Mouse (Mus musculus) kidney, postnatal 0 days (tissue): ENCODE measurements around the gene Col4a2. TPM values are rescaled to one million over a fixed set of nuclear protein-coding genes. Genes with fewer than 3 reads are reported as not detected.

ENCODE experiments used
- ATAC-seq: fragments of 200-750 bp; cut with Nextera tagmentation; replicated peaks from 2 replicates; pipeline ENCODE4 v1.8.0; 2017; ENCODE audit warnings: low read depth, moderate number of reproducible peaks, moderate TSS enrichment, moderate library complexity; ENCODE audit not compliant: low FRiP score
- DNase-seq: peaks from one replicate; pipeline ENCODE4 v3.0.0-alpha.2; 2016; ENCODE audit warnings: low spot score
- H3K27ac ChIP-seq: fragments of 300-500 bp; sonication (generic); 2 replicates; pipeline ENCODE4 v1.5.1; 2014; ENCODE audit warnings: mild to moderate bottlenecking
- H3K27me3 ChIP-seq: fragments of 300-500 bp; sonication (generic); 2 replicates; pipeline ENCODE4 v1.6.1; 2014; ENCODE audit warnings: low read length, mixed read lengths; ENCODE audit not compliant: insufficient read depth
- H3K36me3 ChIP-seq: fragments of 300-500 bp; sonication (generic); 2 replicates; pipeline ENCODE4 v1.6.1; 2014; ENCODE audit warnings: low read length, mixed read lengths; ENCODE audit not compliant: insufficient read depth
- H3K4me1 ChIP-seq: fragments of 300-500 bp; sonication (generic); replicated peaks from 2 replicates; pipeline ENCODE4 v1.6.1; 2014; ENCODE audit warnings: antibody characterized with exemption, low read length, mixed read lengths; ENCODE audit not compliant: insufficient read depth
- H3K4me2 ChIP-seq: fragments of 300-500 bp; sonication (generic); 2 replicates; pipeline ENCODE4 v1.6.1; 2014; ENCODE audit warnings: mild to moderate bottlenecking, low read length, moderate library complexity, mixed read lengths
- H3K4me3 ChIP-seq: fragments of 300-500 bp; sonication (generic); replicated peaks from 2 replicates; pipeline ENCODE4 v1.5.1; 2014; ENCODE audit warnings: low read depth, low read length
- H3K9ac ChIP-seq: fragments of 300-500 bp; sonication (generic); 2 replicates; pipeline ENCODE4 v1.6.1; 2014; ENCODE audit warnings: low read depth, low read length
- H3K9me3 ChIP-seq: fragments of 300-500 bp; sonication (generic); replicated peaks from 2 replicates; pipeline ENCODE4 v1.6.1; 2016; ENCODE audit warnings: low read length, inconsistent platforms, mixed read lengths
- CTCF ChIP-seq: IDR thresholded peaks from 2 replicates; pipeline ENCODE4 v1.5.1; 2016; ENCODE audit warnings: antibody characterized with exemption, low read depth, mild to moderate bottlenecking, moderate library complexity
- WGBS: fragments of 180-500 bp; shearing (Covaris S2); extraction: QIAGEN DNeasy Blood & Tissue Kit; methylation state at CpG from one replicate; pipeline ENCODE4 v1.1.7; 2014; 5-methylcytosine and 5-hydroxymethylcytosine counted together
- polyA plus RNA-seq: library from polyadenylated mRNA; unstranded; fragments of >200 nt; fragmentation: Nextera tagmentation; extraction: Ambion mirVana; gene quantifications from 2 replicates; pipeline ENCODE4 v1.2.1, GENCODE M21; 2015

Col4a2 gene
- polyA plus RNA-seq, 1 experiment from 2014 or later: 140 TPM

DNA sequence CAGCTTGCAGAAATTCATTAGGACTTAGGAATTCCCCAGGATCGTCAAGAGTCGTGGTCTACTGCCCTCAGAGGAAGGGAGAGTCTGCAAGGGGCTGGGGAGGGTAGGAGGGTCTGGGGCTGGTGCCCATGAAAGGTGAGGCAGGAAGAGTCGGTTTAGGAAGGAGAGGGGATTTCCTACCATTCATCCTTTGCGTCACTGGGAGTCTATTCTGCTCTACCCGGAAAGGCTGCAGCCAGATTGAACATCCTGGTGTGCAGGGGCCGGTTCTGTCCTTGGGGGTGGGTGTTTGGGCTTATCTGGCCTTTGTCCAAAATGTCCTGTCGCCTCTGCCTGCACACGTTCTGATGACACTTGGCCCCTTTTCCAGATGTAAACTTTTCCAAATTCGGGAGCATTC lies 82.2 kb downstream of the Col4a2 start:
- ATAC-seq: no peak
- Histone ChIP-seq H3K4me3 (no peak overlapping the region), H3K9me3 (no peaks in the 10 kb centered on the region), H3K27me3 (no peaks in the 10 kb centered on the region), H3K4me1 (peaks cover 17% of the 10 kb centered on the region), H3K4me2 (no peak overlapping the region), H3K27ac (peak overlapping the region; percentile 40; the same call in 1 of the 2 replicates), H3K9ac (no peak overlapping the region), H3K36me3 (peaks cover 10% of the 10 kb centered on the region; the same call in 1 of the 2 replicates)
- peak; percentile 51 for DNase-seq
- WGBS: 40% methylated on average over 9 of the region's 9 CpGs
- no peak for TF ChIP-seq CTCF

GRCm38 (mm10) chr8:11395601-11396000 lies 83.0 kb downstream of the Col4a2 start:
- peaks cover 24% of the 10 kb centered on the region for H3K4me1 ChIP-seq
- no peak overlapping the region for H3K4me3 ChIP-seq
- H3K27me3 ChIP-seq: no peaks in the 10 kb centered on the region
- TF ChIP-seq CTCF: no peak
- no peaks in the 10 kb centered on the region for H3K9me3 ChIP-seq
- H3K27ac ChIP-seq: 0 out of 2 replicates have a peak overlapping the region, but pooled peaks have one; percentile 9
- WGBS: 60% methylated on average over 10 of the region's 10 CpGs
- H3K36me3 ChIP-seq: peaks cover 7% of the 10 kb centered on the region; the same call in 1 of the 2 replicates
- ATAC-seq: no peak
- no peak overlapping the region for H3K9ac ChIP-seq
- no peak for DNase-seq
- no peak overlapping the region for H3K4me2 ChIP-seq

DNA sequence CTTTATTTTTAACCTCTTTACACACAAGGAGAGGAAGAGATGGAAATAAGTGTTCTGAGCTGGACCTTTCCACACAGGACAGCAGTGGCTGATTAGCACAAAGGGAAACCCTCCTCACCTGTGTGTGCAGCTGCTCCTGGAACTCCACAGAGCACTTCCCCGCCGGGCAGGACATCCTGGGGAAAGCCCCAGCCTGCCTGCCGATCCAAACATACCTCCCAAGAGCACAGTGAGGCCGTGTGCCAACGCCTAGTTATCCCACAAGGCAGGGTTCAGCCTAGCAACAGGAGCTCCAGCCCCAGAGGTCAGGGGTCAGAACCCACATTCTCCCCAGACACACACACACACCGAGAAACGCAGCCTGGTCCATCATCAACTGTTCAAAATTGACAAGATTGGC lies 83.5 kb downstream of the Col4a2 start:
- Histone ChIP-seq H3K4me3 (no peak overlapping the region), H3K9ac (no peak overlapping the region), H3K9me3 (no peaks in the 10 kb centered on the region), H3K27ac (peak overlapping the region; percentile 25; the same call in 1 of the 2 replicates), H3K4me1 (peaks cover 27% of the 10 kb centered on the region), H3K4me2 (no peak overlapping the region), H3K36me3 (peaks cover 7% of the 10 kb centered on the region; the same call in 1 of the 2 replicates), H3K27me3 (no peaks in the 10 kb centered on the region)
- WGBS: 55% methylated on average over 7 of the region's 7 CpGs
- TF ChIP-seq CTCF: no peak
- ATAC-seq (no peak), DNase-seq (no peak)

DNA sequence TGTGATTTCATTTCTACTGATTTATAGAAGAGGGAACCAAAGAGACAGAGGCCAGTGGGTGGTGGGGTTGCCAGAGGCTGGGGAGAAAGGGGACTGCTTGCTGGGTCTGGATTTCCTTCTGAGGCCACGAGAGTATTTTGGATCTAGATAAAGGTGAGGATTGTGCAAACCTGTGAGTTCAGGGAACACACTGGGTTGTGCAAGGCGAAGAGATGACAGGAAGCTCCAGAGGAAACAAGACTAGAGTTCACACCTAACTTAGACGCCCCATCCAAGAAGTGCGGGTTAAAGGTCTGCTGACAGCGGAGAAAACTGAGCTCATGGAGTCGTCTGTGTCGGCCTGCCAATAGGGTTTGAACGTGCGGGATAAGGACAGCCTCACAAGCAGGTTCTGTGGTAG lies 84.5 kb downstream of the Col4a2 start:
- Histone ChIP-seq H3K4me1 (peaks cover 30% of the 10 kb centered on the region), H3K9me3 (no peaks in the 10 kb centered on the region), H3K27me3 (no peaks in the 10 kb centered on the region), H3K27ac (no peak overlapping the region), H3K4me2 (no peak overlapping the region), H3K9ac (no peak overlapping the region), H3K4me3 (no peak overlapping the region), H3K36me3 (peaks cover 7% of the 10 kb centered on the region; the same call in 1 of the 2 replicates)
- ATAC-seq (no peak), DNase-seq (no peak)
- WGBS: 73% methylated on average over 9 of the region's 9 CpGs
- no peak for TF ChIP-seq CTCF

DNA sequence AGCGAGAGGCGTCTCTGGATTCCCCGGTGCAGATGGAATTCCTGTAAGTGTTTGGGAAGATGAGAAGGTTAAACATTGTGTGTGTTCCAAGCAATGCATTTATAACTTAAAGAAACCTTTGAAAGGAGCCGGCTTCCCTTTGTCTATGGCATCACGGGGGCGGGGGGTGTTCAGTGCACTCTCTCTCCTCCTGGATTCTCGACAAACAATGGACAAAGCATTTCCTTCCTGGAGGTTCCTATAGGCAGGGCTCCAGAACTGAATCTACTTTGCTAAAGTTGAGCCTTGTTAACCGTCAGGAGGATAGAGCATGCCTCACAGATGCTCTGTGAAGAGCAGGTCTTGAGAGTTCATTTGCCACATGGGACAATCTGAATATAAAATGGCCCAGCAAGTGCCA lies 87.1 kb downstream of the Col4a2 start:
- WGBS: 41% methylated on average over 8 of the region's 8 CpGs
- H3K4me3 ChIP-seq: no peak overlapping the region
- H3K27ac ChIP-seq: peak overlapping the region; percentile 77
- DNase-seq (peak; percentile 45), ATAC-seq (no peak)
- H3K9ac ChIP-seq: no peak overlapping the region; the same call in 1 of the 2 replicates
- H3K36me3 ChIP-seq: peaks cover 18% of the 10 kb centered on the region
- H3K4me2 ChIP-seq: no peak overlapping the region
- TF ChIP-seq CTCF: no peak
- H3K27me3 ChIP-seq: no peaks in the 10 kb centered on the region
- peaks cover 16% of the 10 kb centered on the region; the same call in 1 of the 2 replicates for H3K4me1 ChIP-seq
- no peaks in the 10 kb centered on the region for H3K9me3 ChIP-seq

- 36% methylated on average over 8 of the region's 8 CpGs for WGBS
- DNase-seq: peak; percentile 49
Measured at GRCm38 (mm10) chr8:11400244-11400643, 87.6 kb downstream of the Col4a2 start.

DNA sequence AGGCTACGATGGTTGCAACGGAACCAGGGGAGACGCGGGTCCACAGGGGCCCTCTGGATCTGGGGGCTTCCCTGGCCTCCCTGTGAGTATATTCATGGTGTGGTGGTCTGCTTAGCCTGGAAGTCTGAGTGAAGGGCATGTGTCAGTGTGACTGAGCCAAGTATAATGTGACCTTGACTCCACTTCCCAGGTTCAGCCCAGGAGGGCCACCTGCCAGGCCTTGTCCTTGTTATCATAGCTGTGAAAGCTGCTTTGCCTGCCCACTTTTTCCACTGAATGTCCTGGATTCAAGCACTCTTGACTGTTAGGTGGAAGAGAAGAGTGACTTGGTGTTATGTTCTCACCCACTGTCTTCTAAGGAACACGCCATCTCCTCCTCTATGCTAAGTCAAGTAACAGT lies 88.6 kb downstream of the Col4a2 start:
- DNase-seq (no peak), ATAC-seq (no peak)
- peaks cover 28% of the 10 kb centered on the region for H3K4me1 ChIP-seq
- H3K4me3 ChIP-seq: no peak overlapping the region
- peaks cover 24% of the 10 kb centered on the region for H3K36me3 ChIP-seq
- H3K9ac ChIP-seq: no peak overlapping the region
- no peak for TF ChIP-seq CTCF
- H3K27ac ChIP-seq: peak overlapping the region; percentile 38; the same call in 1 of the 2 replicates
- WGBS: 89% methylated on average over 5 of the region's 5 CpGs
- no peaks in the 10 kb centered on the region for H3K27me3 ChIP-seq
- H3K9me3 ChIP-seq: no peaks in the 10 kb centered on the region
- no peak overlapping the region for H3K4me2 ChIP-seq

More at GRCm38 (mm10) chr8:11400244-11400643, 87.6 kb downstream of the Col4a2 start:
- Histone ChIP-seq H3K9ac (0 out of 2 replicates have a peak overlapping the region, but pooled peaks have one; percentile 8), H3K27ac (peak overlapping the region; percentile 77), H3K4me1 (peaks cover 19% of the 10 kb centered on the region; the same call in 1 of the 2 replicates), H3K27me3 (no peaks in the 10 kb centered on the region), H3K4me2 (no peak overlapping the region), H3K9me3 (no peaks in the 10 kb centered on the region), H3K4me3 (no peak overlapping the region), H3K36me3 (peaks cover 18% of the 10 kb centered on the region)
- no peak for TF ChIP-seq CTCF
- peak; percentile 66; the same call in 1 of the 2 replicates for ATAC-seq
